Mouse (Mus musculus) liver, postnatal 0 days (tissue): ENCODE results near the gene Cops4.

Experiments used
- CTCF ChIP-seq: sonication (generic); IDR thresholded peaks from 2 replicates; pipeline ENCODE4 v1.5.1; 2016; ENCODE audit warnings: antibody characterized with exemption, low read depth
- EP300 ChIP-seq: IDR thresholded peaks from 2 replicates; pipeline ENCODE4 v1.6.1; 2016; ENCODE audit warnings: antibody characterized with exemption, low read depth, mild to moderate bottlenecking

DNA sequence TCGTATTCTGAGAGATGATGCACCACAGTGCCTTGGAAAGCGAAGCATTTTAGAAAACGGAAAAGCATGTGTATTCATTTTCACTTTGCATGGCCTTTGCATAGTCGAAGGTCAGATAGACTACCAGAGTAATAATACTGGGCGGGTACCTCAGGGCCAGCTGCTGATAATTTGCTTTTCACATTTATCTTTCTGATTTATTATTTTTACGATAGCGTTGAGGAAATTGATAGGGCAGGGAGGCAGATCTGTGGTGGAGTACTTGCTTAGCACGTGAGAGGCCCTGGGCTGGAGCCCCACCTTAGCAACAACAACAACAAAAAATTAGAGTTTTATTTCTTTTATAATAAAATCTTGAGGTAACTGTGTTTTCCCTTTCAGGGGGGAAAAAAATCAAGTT is 50.1 kb downstream of the Cops4 start:
- TF ChIP-seq CTCF (no peak), EP300 (no peak)
